Mouse (Mus musculus) hindbrain, embryonic 14.5 days (tissue): ENCODE data around the gene Tmem206. TPM values are rescaled to one million over a fixed set of nuclear protein-coding genes. Genes with fewer than 3 reads are reported as not detected.

Experiments used
- ATAC-seq: fragments of 200-750 bp; cut with Nextera tagmentation; 2 replicates; pipeline ENCODE4 v1.8.0; 2017; ENCODE audit warnings: moderate number of reproducible peaks, mild to moderate bottlenecking, moderate TSS enrichment, moderate library complexity; ENCODE audit not compliant: low FRiP score
- DNase-seq: peaks from one replicate; pipeline ENCODE4 v3.0.0-alpha.2; 2015; ENCODE audit warnings: low spot score
- H3K27ac ChIP-seq: fragments of 300-500 bp; sonication (generic); 2 replicates; pipeline ENCODE4 v1.5.1; 2014; ENCODE audit warnings: mild to moderate bottlenecking, moderate library complexity
- H3K27me3 ChIP-seq: fragments of 300-500 bp; sonication (generic); 2 replicates; pipeline ENCODE4 v1.6.1; 2014; ENCODE audit warnings: mild to moderate bottlenecking, low read length, mixed read lengths; ENCODE audit not compliant: control insufficient read depth, insufficient read depth
- H3K36me3 ChIP-seq: fragments of 300-500 bp; sonication (generic); replicated peaks from 2 replicates; pipeline ENCODE4 v1.6.1; 2014; ENCODE audit not compliant: control insufficient read depth, insufficient read depth
- H3K4me1 ChIP-seq: fragments of 300-500 bp; sonication (generic); replicated peaks from 2 replicates; pipeline ENCODE4 v1.6.1; 2014; ENCODE audit warnings: antibody characterized with exemption, low read length, mixed read lengths; ENCODE audit not compliant: control insufficient read depth, insufficient read depth
- H3K4me2 ChIP-seq: fragments of 300-500 bp; sonication (generic); replicated peaks from 2 replicates; pipeline ENCODE4 v1.6.1; 2014; ENCODE audit warnings: mild to moderate bottlenecking, moderate library complexity
- H3K4me3 ChIP-seq: fragments of 300-500 bp; sonication (generic); replicated peaks from 2 replicates; pipeline ENCODE4 v1.5.1; 2014; ENCODE audit warnings: mild to moderate bottlenecking, low read length
- H3K9ac ChIP-seq: fragments of 300-500 bp; sonication (generic); 2 replicates; pipeline ENCODE4 v1.6.1; 2014
- H3K9me3 ChIP-seq: fragments of 300-500 bp; sonication (generic); 2 replicates; pipeline ENCODE4 v1.6.1; 2016; ENCODE audit warnings: low read length; ENCODE audit not compliant: control insufficient read depth
- WGBS: fragments of 180-500 bp; shearing (Covaris S2); extraction: QIAGEN DNeasy Blood & Tissue Kit; methylation state at CpG from one replicate; pipeline ENCODE4 v1.1.7; 2014; 5-methylcytosine and 5-hydroxymethylcytosine counted together
- polyA plus RNA-seq: library from polyadenylated mRNA; unstranded; fragments of >200 nt; fragmentation: Nextera tagmentation; extraction: Ambion mirVana; gene quantifications from 2 replicates; pipeline ENCODE4 v1.2.1, GENCODE M21; 2014

Gene Tmem206
- polyA plus RNA-seq, 1 experiment from 2014 or later: 35.9 TPM

DNA sequence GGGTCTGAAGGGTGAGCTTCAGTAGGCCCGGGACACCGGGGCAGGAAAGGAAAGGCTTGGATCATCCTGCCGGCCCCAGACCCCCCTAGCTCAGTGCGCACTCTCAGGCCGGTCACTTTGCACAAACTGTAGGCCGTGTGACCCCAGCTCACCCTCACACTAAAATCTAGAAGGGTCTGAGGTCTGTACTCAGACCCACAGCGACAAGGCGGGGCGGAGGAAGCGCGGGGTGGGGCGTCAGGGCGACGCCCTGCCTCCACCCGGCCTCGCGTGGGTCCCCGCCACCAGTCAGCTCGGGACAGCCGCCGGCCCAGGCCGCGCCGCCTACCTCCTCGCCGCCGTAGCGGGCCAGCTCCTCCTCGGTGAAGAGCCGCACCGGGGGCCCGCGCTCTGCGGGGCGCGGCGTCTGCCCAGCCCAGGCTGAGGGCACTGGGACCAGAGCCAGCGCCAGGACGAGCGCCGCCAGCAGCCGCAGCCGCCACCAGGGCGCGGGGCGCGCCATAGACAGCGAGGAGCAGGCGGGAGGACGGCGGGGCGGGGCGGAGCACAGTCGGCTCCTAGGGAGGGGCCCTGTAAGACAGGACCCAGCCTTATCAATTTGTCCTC is 8.0 kb upstream of the Tmem206 start, which contains the start of gene Nenf:
Gene Nenf, minus strand, starts transcription at position 604 of the 606 bp plus-strand sequence.
- no peaks in the 10 kb centered on the region for H3K27me3 ChIP-seq
- peaks cover 6% of the 10 kb centered on the region for H3K4me1 ChIP-seq
- peak within 1 kb of the TSS; percentile 69 for H3K4me2 ChIP-seq
- H3K9ac ChIP-seq: peak within 1 kb of the TSS; percentile 83
- peak within 1 kb of the TSS; percentile 52; the same call in 1 of the 2 replicates for H3K27ac ChIP-seq
- under 1% methylated on average over 54 of the region's 54 CpGs for WGBS
- peak; percentile 86 for ATAC-seq
- H3K4me3 ChIP-seq: peak within 1 kb of the TSS; percentile 59
- peak; percentile 65 for DNase-seq
- no peaks in the 10 kb centered on the region for H3K9me3 ChIP-seq
- H3K36me3 ChIP-seq: no peaks in the 10 kb centered on the region

DNA sequence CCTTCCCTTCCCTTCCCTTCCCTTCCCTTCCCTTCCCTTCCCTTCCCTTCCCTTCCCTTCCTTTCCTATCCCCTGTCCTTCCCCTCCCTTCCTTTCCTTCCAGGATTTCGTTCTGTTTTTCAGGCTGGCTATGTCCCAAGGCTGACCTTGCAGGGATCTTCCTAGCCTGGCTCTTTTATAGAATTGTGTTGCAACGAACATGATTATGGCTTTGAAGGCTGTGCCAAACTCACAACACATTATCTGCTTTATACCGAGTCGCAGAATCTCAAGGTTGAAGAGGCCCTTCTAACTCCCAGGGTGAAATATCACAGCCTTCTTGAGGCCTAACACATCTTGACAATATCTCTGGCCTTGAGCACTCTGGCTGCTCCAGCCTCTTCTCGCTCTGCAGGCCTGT is 7.0 kb upstream of the Tmem206 start:
- Histone ChIP-seq H3K4me2 (no peak overlapping the region), H3K4me3 (no peak overlapping the region), H3K9me3 (no peaks in the 10 kb centered on the region), H3K36me3 (no peaks in the 10 kb centered on the region), H3K9ac (no peak overlapping the region), H3K27ac (no peak overlapping the region), H3K4me1 (peaks cover 6% of the 10 kb centered on the region), H3K27me3 (no peaks in the 10 kb centered on the region)
- no peak for ATAC-seq
- WGBS: 72% methylated on average over 5 of the region's 5 CpGs
- DNase-seq: no peak

DNA sequence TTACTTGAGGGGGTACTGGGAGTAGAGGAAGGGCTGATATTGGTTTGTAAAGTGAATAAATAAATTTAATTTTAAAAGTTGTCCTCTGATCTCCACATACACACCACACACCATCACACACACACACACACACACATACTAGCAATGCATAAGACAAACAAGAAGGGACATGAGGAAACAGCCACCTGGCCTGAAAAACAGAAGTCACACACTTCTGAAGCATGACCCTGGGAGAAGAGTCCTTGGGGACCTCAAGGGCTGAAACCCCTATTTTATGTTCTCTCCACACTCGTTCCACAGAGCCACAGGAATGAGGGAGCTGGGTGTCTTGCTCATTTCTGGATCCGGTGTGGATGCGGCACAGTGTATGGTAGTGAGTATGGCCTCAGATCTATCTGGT is 2.3 kb upstream of the Tmem206 start:
- no peak for DNase-seq
- 87% methylated on average over 3 of the region's 3 CpGs for WGBS
- no peak overlapping the region for H3K4me3 ChIP-seq

GRCm38 (mm10) chr1:191324733-191325590 is 750 bp upstream of the Tmem206 start:
- Histone ChIP-seq H3K9me3 (no peaks in the 10 kb centered on the region), H3K4me2 (peak overlapping the region; percentile 57), H3K4me1 (peaks cover 29% of the 10 kb centered on the region), H3K36me3 (no peaks in the 10 kb centered on the region), H3K9ac (peak overlapping the region; percentile 81), H3K4me3 (peak overlapping the region; percentile 66), H3K27ac (peak overlapping the region; percentile 79), H3K27me3 (no peaks in the 10 kb centered on the region)
- ATAC-seq (no peak; the same call in 1 of the 2 replicates), DNase-seq (no peak)
- WGBS: 90% methylated on average over 7 of the region's 7 CpGs

More for the DNA sequence above, 2.3 kb upstream of the Tmem206 start:
- H3K4me1 ChIP-seq: peaks cover 25% of the 10 kb centered on the region
- no peaks in the 10 kb centered on the region for H3K27me3 ChIP-seq
- H3K9ac ChIP-seq: no peak overlapping the region
- H3K36me3 ChIP-seq: no peaks in the 10 kb centered on the region
- no peak for ATAC-seq
- H3K27ac ChIP-seq: no peak overlapping the region
- no peak overlapping the region for H3K4me2 ChIP-seq
- no peaks in the 10 kb centered on the region for H3K9me3 ChIP-seq

DNA sequence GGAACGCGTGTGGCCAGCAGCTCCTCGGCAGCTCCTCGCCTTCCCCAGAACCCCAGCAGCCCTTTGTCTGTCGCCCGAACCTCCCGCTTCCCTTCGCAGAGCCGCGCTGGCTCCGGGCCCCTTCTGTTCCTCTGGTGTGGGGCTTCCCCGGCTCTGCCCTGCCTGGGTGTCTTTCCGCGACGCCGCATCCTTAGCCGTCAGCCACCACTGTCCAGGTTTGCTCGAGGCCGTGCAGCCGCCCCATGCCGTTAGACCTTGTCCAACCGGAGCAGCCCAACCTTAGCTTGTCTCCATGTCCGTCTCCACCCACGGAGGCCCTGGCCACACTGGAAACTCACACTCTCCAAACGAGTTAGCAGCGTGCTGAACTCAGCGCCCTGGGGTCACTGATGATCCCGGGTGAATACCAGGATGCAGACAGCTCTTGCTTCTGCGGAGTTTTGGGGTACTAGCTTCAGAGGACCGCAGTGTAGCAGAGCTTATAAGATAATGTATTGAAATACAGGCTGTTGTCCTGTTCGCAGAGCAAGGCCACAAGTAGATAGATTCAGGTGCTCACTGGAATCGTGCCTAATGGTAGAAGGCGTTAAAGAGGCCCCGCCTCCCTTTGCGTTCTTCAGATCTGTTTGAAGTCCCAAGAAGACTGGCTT is 646 bp downstream of the Tmem206 start:
- Histone ChIP-seq H3K9ac (peak overlapping the region; percentile 81), H3K4me3 (peak overlapping the region; percentile 66), H3K27me3 (no peaks in the 10 kb centered on the region), H3K4me1 (peaks cover 29% of the 10 kb centered on the region), H3K4me2 (peak overlapping the region; percentile 57), H3K9me3 (no peaks in the 10 kb centered on the region), H3K27ac (peak overlapping the region; percentile 79), H3K36me3 (peaks cover 2% of the 10 kb centered on the region)
- DNase-seq: peak; percentile 42
- 1% methylated on average over 35 of the region's 35 CpGs for WGBS
- peak; percentile 67 for ATAC-seq

GRCm38 (mm10) chr1:191327258-191327657 is 1.5 kb downstream of the Tmem206 start:
- 82% methylated on average over 8 of the region's 8 CpGs for WGBS
- H3K27me3 ChIP-seq: no peaks in the 10 kb centered on the region
- peak overlapping the region; percentile 57 for H3K4me2 ChIP-seq
- no peaks in the 10 kb centered on the region for H3K9me3 ChIP-seq
- H3K4me1 ChIP-seq: peaks cover 29% of the 10 kb centered on the region
- H3K9ac ChIP-seq: peak overlapping the region; percentile 81; the same call in 1 of the 2 replicates
- H3K27ac ChIP-seq: no peak overlapping the region
- DNase-seq (no peak), ATAC-seq (no peak)
- H3K4me3 ChIP-seq: peak overlapping the region; percentile 66
- peaks cover 9% of the 10 kb centered on the region for H3K36me3 ChIP-seq

DNA sequence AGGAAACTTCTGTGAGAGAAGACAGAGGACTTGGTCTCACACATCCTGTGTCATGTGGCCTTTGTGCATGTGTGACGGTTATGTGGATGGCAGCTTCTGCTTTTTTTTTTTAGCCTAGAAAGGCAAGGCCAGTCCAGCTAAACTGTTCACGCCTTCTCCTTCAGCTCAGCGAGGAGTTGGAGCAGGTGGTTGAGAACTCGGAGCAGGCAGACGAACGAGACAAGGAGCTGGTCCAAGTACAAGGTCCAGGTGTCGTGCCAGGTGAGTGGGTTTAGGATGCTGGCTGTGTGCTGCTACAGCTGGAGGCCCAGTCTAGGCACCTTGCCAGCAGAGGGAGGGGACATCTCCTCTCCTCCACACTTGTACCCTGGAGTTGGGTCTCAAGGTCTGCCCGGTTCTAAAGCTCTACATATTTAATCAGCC is 2.3 kb downstream of the Tmem206 start:
- Histone ChIP-seq H3K4me1 (peaks cover 29% of the 10 kb centered on the region), H3K27ac (no peak overlapping the region), H3K4me3 (no peak overlapping the region), H3K36me3 (peaks cover 16% of the 10 kb centered on the region), H3K27me3 (no peaks in the 10 kb centered on the region), H3K9me3 (no peaks in the 10 kb centered on the region), H3K9ac (no peak overlapping the region), H3K4me2 (peak overlapping the region; percentile 57)
- DNase-seq (no peak), ATAC-seq (no peak)
- 75% methylated on average over 8 of the region's 8 CpGs for WGBS

GRCm38 (mm10) chr1:191330356-191330755 is 4.6 kb downstream of the Tmem206 start:
- Histone ChIP-seq H3K27ac (no peak overlapping the region), H3K4me3 (no peak overlapping the region), H3K9ac (no peak overlapping the region), H3K27me3 (no peaks in the 10 kb centered on the region), H3K4me2 (no peak overlapping the region), H3K36me3 (peaks cover 32% of the 10 kb centered on the region), H3K9me3 (no peaks in the 10 kb centered on the region), H3K4me1 (peaks cover 25% of the 10 kb centered on the region)
- DNase-seq: no peak
- 87% methylated on average over 4 of the region's 4 CpGs for WGBS
- no peak for ATAC-seq

DNA sequence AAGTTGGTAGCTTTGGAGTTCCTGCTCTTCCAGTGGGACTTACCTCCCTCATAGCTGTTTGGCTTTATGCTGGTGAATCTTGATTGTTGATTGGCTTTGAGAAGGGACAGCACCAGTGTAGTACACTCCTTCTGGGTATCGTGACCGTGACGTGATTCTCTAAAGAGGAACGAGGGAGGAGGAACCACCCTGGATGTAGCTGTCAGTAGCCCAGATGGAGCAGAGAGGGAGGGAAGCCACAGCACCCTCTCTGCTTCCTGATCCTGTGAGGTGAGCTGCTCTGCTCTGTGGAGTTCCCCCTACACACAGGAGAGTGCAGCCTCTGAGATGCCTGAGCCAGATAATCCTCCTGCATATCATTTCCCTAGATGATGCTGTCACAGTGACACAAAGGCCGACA is 8.8 kb downstream of the Tmem206 start:
- WGBS: 77% methylated on average over 5 of the region's 5 CpGs
- H3K36me3 ChIP-seq: peaks cover 59% of the 10 kb centered on the region

More for the DNA sequence above, 8.8 kb downstream of the Tmem206 start:
- no peaks in the 10 kb centered on the region for H3K9me3 ChIP-seq
- H3K27ac ChIP-seq: no peak overlapping the region
- no peaks in the 10 kb centered on the region for H3K4me1 ChIP-seq
- ATAC-seq (no peak), DNase-seq (no peak)
- no peak overlapping the region for H3K4me2 ChIP-seq
- no peak overlapping the region for H3K4me3 ChIP-seq
- H3K9ac ChIP-seq: no peak overlapping the region
- H3K27me3 ChIP-seq: no peaks in the 10 kb centered on the region
